30 mouse cellular contexts compared by ENCODE assay signal in the genomic region with DNA sequence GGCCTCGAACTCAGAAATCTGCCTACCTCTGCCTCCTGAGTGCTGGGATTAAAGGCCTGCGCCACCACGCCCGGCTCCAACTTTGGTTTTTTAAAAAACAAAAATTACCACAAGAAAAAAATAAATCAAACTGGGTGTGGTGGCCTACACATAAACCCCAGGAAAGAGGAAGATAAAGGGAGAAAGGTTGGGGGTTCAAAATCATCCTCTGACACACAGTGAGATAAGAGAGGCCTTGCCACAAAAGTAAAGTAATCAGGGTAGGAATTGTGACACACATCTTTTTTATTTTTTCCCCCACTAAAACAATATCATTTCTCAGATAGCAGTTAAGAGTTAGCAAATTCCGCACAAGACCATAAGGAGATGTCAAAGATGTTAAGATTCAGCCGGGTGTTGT. TPM values are rescaled to one million over a fixed set of nuclear protein-coding genes. Genes with fewer than 3 reads are reported as not detected.
"Had no signal": no experiment of that assay in that cellular context is flagged by ENCODE, and none has a peak within 500 bp of the region (broad histone marks: within the 10 kb centered on the region; RNA-seq: fewer than 3 reads in every experiment).

No protein-coding gene starts in this region.

- DNase-seq: cerebellum, adult 9-11 months; cerebellum, postnatal 10 days; cerebellum, postnatal 14 days; cerebellum, postnatal 25 days; cerebellum, postnatal 36 days; embryo, embryonic 11 days; forebrain, postnatal 0 days; gastrocnemius, adult 2 months; gastrocnemius, postnatal 10 days; gastrocnemius, postnatal 14 days; gastrocnemius, postnatal 25 days; gastrocnemius, postnatal 36 days; heart, adult 11 months; heart, adult 18-20 months; heart, adult 2 months had no signal

- H3K4me1 ChIP-seq: embryonic facial prominence, embryonic 12.5 days; embryonic facial prominence, embryonic 15.5 days; forebrain, embryonic 12.5 days; forebrain, embryonic 13.5 days; forebrain, embryonic 15.5 days; heart, embryonic 10.5 days had no signal

- H3K4me3 ChIP-seq: embryonic facial prominence, embryonic 10.5 days; embryonic facial prominence, embryonic 12.5 days; embryonic facial prominence, embryonic 13.5 days; embryonic facial prominence, embryonic 15.5 days; erythroblast, embryonic 14.5 days; forebrain, embryonic 10.5 days; forebrain, embryonic 12.5 days; forebrain, embryonic 13.5 days; forebrain, embryonic 15.5 days; gastrocnemius, adult 2 months; heart, adult 2 months; heart, embryonic 10.5 days had no signal

- H3K9me3 ChIP-seq: embryonic facial prominence, embryonic 10.5 days; embryonic facial prominence, embryonic 12.5 days; embryonic facial prominence, embryonic 13.5 days; embryonic facial prominence, embryonic 15.5 days; forebrain, embryonic 10.5 days; forebrain, embryonic 12.5 days; forebrain, embryonic 13.5 days; forebrain, embryonic 15.5 days; heart, embryonic 10.5 days had no signal

- H3K27me3 ChIP-seq: embryonic facial prominence, embryonic 12.5 days; embryonic facial prominence, embryonic 13.5 days; embryonic facial prominence, embryonic 15.5 days; forebrain, embryonic 12.5 days; forebrain, embryonic 15.5 days had no signal

- H3K36me3 ChIP-seq: embryonic facial prominence, embryonic 10.5 days; embryonic facial prominence, embryonic 12.5 days; embryonic facial prominence, embryonic 13.5 days; embryonic facial prominence, embryonic 15.5 days; forebrain, embryonic 10.5 days; forebrain, embryonic 12.5 days; forebrain, embryonic 15.5 days; heart, embryonic 10.5 days had no signal

- H3K9ac ChIP-seq: embryonic facial prominence, embryonic 12.5 days; embryonic facial prominence, embryonic 13.5 days; embryonic facial prominence, embryonic 15.5 days; forebrain, embryonic 12.5 days; forebrain, embryonic 13.5 days; forebrain, embryonic 15.5 days; forebrain, postnatal 0 days had no signal

- H3K27ac ChIP-seq: embryonic facial prominence, embryonic 10.5 days; embryonic facial prominence, embryonic 12.5 days; embryonic facial prominence, embryonic 13.5 days; embryonic facial prominence, embryonic 15.5 days; forebrain, embryonic 10.5 days; forebrain, embryonic 12.5 days; forebrain, embryonic 13.5 days; forebrain, embryonic 15.5 days; gastrocnemius, adult 2 months; heart, adult 2 months; heart, embryonic 10.5 days had no signal

RNA-seq across cellular contexts. Expression of gene Sp7, which starts 16.7 kb away (rescaled TPM):
- total RNA-seq: common myeloid progenitor, adult 5-6 weeks; gastrocnemius, adult 18-20 months; gastrocnemius, adult 2 months; gastrocnemius, adult 8-10 months; gastrocnemius, postnatal 25 days; gastrocnemius, postnatal 36 days; granulocyte monocyte progenitor cell, adult 5-6 weeks; heart, adult 18-20 months; heart, adult 2 months; heart, adult 8-10 months had no signal
- polyA plus RNA-seq: erythroblast, embryonic 14.5 days; heart, adult 2 months had no signal
